Mouse (Mus musculus): ENCODE data around the gene Proser1.

- no peak for TF ChIP-seq CTCF (IDR thresholded peaks at IDR 0.05; ENCODE audit: extremely low read depth, insufficient read length, insufficient replicate concordance, low read depth, low read length)
- no peak for TF ChIP-seq POLR2A (IDR thresholded peaks at IDR 0.05; ENCODE audit: low read depth, low read length)
These were observed 11.1 kb upstream of the Proser1 start for GRCm38 (mm10) chr3:53452351-53452750.
